Mouse (Mus musculus): ENCODE results near the gene Thsd7a. TPM values are rescaled to one million over a fixed set of nuclear protein-coding genes. Genes with fewer than 3 reads are reported as not detected.

Gene Thsd7a
- total RNA-seq, 2 experiments from 2014 or later, result 42.9 to 43.3 TPM

DNA sequence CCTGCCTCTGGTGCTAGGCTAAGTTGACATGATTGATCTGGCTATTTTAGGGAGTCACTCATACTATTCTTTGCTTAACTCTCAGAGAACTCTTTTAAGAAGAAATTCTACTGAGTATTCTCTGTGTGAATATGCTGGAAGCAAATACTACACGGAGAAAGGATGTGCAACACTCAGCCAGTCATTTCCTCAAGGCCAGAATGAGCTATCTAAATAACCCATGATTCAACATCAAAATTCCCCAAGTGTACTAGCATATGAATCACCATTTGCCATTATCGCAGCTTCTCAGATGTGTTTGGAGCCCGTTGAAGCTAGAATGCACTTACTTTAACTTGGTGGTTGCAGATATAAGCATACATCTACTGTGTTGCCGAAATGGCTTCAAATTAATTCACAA lies 147.0 kb downstream of the Thsd7a start:
- no peak for TF ChIP-seq CTCF (conservative IDR thresholded peaks at IDR 0.05)
- DNase-seq (ENCODE audit: low spot score in 2 of 2), result no peak
- Histone ChIP-seq H3K27ac (no peak overlapping the region), H3K4me3 (no peak overlapping the region)

DNA sequence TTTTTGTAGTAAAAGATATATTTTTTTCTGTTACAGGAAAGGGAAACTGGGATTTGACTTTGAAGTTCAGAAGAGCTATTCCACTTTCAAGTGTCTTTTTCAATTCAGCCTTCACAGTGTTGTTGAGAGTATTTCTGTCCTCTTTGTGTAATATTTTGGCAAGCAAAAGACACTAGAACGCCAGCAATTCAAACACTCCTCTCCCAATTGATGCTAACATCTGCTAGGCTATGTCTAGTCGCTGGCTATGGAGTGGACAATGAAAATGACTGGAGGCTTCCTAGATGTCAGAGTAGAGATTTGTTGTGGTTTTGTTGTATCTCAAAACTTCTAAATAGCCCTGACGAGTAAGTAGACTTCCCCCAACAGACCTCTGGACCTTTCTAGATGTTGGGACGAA lies 164.8 kb downstream of the Thsd7a start:
- DNase-seq (ENCODE audit: low spot score in 2 of 2), result no peak
- no peak for TF ChIP-seq CTCF (conservative IDR thresholded peaks at IDR 0.05)
- Histone ChIP-seq H3K4me3 (no peak overlapping the region), H3K27ac (no peak overlapping the region)

DNA sequence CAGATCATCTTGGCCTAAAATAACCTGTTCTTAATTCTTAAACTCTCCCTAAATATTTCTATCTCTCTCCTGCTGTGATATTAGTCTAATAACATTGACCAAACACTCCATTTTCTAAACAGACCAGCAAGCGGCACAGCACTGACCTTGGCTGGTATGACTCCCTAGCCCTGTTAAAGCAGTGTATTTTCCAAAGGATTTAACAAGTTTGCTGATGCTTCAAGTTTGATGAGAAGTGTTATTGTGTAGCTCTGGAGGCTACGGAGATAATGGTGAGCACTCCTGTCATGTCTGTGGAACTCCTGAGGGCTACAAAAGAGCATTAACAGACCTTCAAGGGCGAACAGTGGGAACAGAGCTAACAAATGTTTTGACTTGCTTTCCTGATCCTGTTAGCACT lies 168.1 kb downstream of the Thsd7a start:
- no peak for TF ChIP-seq CTCF (conservative IDR thresholded peaks at IDR 0.05)

DNA sequence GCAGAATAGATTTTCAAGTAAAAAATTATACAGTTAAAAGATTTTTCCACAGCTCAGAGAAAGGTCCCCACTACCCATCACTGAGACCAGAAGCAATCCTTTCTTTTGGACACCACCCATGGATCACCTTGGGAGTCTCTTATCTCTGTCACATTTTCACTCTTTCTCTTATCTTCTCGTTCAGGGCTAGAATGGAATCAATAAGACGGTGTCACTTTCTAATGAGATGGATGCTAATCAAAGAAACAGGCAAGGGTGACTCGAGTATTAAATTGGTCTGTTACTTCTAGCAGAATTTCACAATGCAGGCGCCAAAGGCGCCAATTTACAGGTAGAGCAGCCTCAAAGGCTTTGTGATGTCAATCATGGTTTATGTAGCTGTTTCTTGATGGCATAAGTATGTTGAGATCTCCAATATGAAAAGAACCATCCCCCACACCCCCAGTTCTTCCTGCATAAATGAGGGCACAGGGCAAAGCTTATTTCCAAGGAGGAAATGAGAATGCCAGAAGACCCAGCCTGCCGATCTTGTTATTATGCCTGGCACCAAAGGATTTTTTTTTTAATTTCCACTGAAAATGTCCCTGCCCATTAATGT lies 173.5 kb downstream of the Thsd7a start:
- TF ChIP-seq CTCF (conservative IDR thresholded peaks at IDR 0.05), result no peak
- no peak for DNase-seq (ENCODE audit: low spot score in 2 of 2)
- Histone ChIP-seq H3K27ac (no peak overlapping the region), H3K4me3 (no peak overlapping the region)

More for the DNA sequence above, 168.1 kb downstream of the Thsd7a start:
- H3K4me3 ChIP-seq, result no peak overlapping the region
- no peak overlapping the region for H3K27ac ChIP-seq
- no peak for DNase-seq (ENCODE audit: low spot score in 2 of 2)

DNA sequence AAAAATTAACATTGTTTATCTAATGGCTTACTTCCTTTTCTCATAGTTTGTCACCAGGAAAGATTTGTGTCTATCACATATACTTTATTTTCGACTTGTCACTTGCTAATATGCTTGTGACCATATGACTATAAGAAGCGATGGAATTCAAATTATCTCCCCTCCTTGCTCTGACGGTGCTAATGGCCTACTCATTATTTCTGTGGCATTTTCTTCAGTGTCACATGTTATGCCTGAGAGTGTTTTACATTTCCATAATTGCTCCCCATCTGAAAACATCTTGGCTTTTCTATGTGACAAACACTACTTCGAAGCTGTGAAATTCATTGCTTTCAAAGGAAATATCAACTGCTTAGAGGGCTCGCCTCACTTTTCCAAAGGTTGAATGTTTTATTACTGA lies 177.0 kb downstream of the Thsd7a start:
- no peak overlapping the region for H3K4me3 ChIP-seq
- no peak for DNase-seq (ENCODE audit: low spot score in 2 of 2)
- no peak overlapping the region for H3K27ac ChIP-seq
- TF ChIP-seq CTCF (conservative IDR thresholded peaks at IDR 0.05), result no peak

DNA sequence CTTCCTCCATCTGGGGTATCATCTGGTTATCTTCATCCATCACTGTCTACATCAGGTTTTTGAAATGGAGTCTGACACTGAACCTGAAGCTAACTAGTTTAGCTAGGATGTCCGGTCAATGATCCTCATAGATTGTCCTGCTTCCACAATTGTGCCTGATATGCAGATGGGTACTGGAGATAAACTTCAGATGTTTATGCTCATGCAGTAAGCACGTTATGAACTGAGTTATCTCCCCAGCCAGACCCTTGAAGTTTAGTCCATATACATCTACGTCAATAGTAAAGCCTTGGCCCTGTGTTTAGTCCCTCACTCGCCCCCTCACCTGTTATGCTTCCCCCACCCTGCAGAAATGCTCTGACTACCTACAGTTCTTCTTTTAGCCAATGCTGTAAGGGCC lies 184.1 kb downstream of the Thsd7a start:
- Histone ChIP-seq H3K4me3 (no peak overlapping the region), H3K27ac (no peak overlapping the region)
- no peak for DNase-seq (ENCODE audit: low spot score in 2 of 2)
- TF ChIP-seq CTCF (conservative IDR thresholded peaks at IDR 0.05), result no peak

DNA sequence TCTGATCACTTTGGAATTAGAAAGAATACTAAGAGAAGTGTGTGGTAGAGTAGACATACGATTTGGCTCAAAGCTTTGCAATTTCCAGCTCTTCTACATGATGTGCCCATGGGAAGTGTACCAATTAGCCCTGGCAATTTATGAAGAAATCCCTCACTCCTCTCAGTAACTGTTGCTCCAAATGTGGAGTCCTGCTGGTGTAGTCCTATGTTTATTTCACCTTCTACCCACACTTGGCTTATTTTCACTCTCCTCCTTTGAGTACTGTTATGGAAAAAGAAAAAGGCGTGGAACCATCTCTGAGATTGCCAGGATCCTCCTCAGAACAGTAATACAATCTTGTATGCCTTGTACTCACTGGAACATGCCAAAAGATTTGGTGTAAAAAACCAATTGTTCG lies 186.9 kb downstream of the Thsd7a start:
- H3K27ac ChIP-seq, result no peak overlapping the region
- TF ChIP-seq CTCF (conservative IDR thresholded peaks at IDR 0.05), result no peak
- no peak for DNase-seq (ENCODE audit: low spot score in 2 of 2)
- H3K4me3 ChIP-seq, result no peak overlapping the region

DNA sequence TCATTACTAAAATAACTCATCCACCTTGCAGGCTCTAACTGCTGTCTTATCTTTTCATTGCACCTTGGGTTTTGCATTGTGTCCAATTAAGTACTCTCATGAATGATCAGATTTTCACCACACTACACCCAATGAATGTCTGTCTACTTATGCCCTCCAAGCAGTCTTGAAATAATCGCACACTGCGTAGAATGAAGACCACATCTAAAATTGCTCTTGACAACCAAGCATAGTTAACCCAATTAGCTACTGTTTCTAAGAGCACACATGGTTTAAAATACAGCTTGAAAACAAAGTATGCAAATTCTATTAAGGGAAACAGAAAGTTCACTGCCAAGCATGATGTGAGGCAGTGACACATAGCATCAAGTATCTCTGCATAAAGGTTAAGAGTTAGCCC lies 188.7 kb downstream of the Thsd7a start:
- peak overlapping the region; percentile 25; the same call in 1 of the 2 replicates for H3K27ac ChIP-seq
- DNase-seq (ENCODE audit: low spot score in 2 of 2), result no peak
- TF ChIP-seq CTCF (conservative IDR thresholded peaks at IDR 0.05), result no peak
- H3K4me3 ChIP-seq, result no peak overlapping the region

DNA sequence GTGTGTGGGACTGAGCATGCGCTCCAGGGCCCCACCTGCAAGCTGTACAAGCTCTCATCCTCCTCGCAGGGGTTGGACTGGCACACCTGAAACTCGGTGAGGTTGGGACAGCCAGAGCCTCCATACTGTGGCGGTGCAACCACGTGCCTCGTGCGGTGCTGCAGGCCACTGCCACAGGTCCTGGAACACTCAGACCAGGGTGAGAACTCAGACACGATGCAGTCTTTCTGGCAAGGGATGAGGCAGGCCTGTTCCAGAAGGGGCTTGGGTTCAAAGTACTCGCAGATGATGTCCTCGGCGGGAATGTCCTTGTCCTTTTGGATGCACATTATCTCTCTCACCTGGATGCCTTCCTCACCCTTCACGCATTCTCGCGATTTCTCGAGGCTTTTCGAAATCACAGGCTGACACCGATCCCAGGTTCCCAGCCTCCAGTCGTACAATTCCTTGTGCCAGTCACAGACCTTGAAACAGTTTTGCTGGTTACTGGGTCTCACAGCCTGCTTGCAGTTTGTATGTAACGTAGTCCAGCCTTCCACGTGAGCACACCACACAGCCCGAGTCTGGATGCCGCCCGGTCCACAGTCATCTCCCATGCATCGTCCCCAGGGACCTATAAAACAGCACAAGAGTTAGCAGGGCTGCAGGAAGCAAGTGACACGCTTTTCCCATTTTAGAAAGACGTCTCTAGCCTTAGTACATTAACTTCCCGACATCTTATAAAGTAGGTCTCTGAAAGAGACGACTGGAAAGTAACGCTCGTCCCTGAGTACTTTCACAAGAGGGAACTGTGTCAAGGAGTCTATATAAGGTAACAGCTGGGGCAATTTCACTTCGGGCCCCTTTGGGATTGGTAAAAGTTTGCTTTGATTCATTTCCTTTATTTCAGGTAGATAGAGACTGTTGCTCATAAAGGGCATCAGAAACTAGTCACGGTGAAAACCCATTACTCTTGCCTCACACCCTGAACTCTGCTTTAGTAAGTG lies 193.8 kb downstream of the Thsd7a start:
- Histone ChIP-seq H3K4me3 (no peak overlapping the region), H3K27ac (no peak overlapping the region)
- TF ChIP-seq CTCF (conservative IDR thresholded peaks at IDR 0.05), result no peak
- no peak for DNase-seq (ENCODE audit: low spot score in 2 of 2)

DNA sequence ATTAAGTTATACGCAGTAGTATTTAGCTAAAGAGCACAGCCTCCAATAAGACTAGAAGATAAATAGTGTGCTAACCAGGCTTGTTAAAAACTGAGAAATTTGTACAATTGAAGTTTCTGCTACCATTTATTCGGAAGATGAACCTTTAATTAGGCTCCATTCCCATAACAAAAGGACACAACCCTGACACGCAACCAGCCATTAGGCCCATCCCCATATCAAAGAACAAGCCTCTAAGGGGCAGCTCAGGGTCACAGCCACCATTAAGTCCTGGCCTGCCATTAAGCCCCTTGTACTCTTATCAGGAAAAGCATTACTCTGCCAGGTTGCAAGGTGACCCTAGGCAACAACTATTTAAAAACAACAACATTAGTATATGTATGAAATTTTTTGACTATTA lies 198.0 kb downstream of the Thsd7a start:
- no peak for DNase-seq (ENCODE audit: low spot score in 2 of 2)
- H3K4me3 ChIP-seq, result no peak overlapping the region
- no peak for TF ChIP-seq CTCF (conservative IDR thresholded peaks at IDR 0.05)
- no peak overlapping the region for H3K27ac ChIP-seq

DNA sequence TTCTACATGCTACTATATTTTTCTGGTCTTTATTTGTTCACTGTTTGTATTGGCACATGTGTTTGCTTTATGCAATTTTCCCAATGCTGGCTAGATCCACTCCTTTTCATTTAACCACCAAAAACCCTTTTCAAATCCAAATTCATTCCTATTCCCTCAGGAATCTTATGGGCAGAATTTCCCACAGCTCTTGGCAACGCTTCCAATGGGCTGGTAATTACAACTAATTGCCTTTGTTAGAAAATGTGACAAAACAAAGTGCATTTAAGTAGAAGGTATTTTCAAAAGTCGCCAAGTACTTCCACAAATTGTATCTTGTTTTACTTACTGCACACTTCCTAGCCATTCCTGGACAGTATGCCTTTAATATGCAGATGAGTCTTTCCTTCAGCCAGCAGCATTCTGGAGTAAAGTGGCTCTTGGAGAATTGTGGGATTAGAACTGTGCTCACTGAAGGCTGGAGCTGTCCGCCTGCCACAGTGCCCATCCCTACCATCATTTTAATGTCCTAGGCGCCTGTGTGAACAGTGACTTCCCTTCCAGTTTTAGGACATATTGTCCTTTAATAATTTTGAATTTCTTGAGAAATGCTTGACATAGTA lies 199.1 kb downstream of the Thsd7a start:
- Histone ChIP-seq H3K4me3 (no peak overlapping the region), H3K27ac (no peak overlapping the region)
- no peak for TF ChIP-seq CTCF (conservative IDR thresholded peaks at IDR 0.05)
- DNase-seq (ENCODE audit: low spot score in 2 of 2), result no peak

DNA sequence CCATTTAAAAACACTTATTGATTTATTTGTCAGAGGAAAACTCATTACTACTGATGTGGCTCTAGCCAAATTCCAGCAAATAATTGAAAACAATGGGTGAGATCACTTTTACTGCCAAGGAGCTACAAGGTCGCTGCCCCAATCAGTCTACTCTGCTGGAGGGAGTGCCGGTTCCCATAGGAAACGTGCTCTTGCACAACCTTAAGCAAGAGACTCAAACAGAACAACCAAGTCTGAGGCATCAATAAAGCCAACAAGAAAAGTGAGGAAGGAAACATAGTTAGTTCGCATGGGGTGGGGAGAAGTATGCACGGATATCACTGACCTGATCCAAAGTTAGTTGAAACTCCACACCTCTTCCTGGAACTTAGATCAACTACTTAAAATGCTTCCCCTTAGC lies 205.1 kb downstream of the Thsd7a start:
- no peak for DNase-seq (ENCODE audit: low spot score in 2 of 2)
- no peak for TF ChIP-seq CTCF (conservative IDR thresholded peaks at IDR 0.05)
- Histone ChIP-seq H3K27ac (no peak overlapping the region), H3K4me3 (no peak overlapping the region)

DNA sequence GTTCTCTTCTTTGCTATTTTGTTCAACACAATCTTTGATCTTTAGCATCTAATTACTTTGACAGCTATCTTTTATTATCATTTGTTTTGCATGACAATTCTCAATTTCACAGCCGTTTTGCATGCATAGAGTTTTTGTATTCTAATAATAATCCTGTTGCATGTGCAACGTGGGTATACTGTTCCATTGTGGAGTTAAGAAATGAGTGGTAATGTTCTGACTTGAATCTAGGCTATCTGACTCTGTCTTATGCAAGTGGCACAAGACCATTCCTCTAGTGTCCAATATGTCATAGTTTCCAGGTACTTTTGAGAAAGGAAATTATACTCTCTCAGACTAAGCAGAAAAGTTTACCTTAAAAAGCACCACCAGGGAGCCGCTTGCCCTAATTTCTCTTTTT lies 206.7 kb downstream of the Thsd7a start:
- no peak for TF ChIP-seq CTCF (conservative IDR thresholded peaks at IDR 0.05)
- DNase-seq (ENCODE audit: low spot score in 2 of 2), result no peak
- Histone ChIP-seq H3K4me3 (no peak overlapping the region), H3K27ac (no peak overlapping the region)

All from layer of hippocampus, adult 2 months (tissue).